In genomic region chr12:89983399-89983798, GRCm38 (mm10) we compare ENCODE assay signal across 18 mouse cellular contexts.
DNase-seq lines count a peak whose midpoint lies in the region; ATAC-seq and TF ChIP-seq lines count a peak whose summit lies in the region.
"Had no signal": no experiment of that assay in that cellular context is flagged by ENCODE, and none has a peak within 500 bp of the region (broad histone marks: within the 10 kb centered on the region; RNA-seq: fewer than 3 reads in every experiment).

No protein-coding gene starts in this region.

- no peak for TF ChIP-seq CTCF in forebrain, postnatal 0 days (IDR thresholded peaks at IDR 0.05; ENCODE audit: low read depth)

- no peak for ATAC-seq in midbrain, embryonic 13.5 days
- ATAC-seq in midbrain, embryonic 11.5 days (ENCODE audit: low FRiP score), result no peak
- ATAC-seq in forebrain, postnatal 0 days, result 0 out of 2 replicates have a peak, but pooled peaks have one; percentile 18
- peak; percentile 44; the same call in 1 of the 2 replicates for ATAC-seq in neural tube, embryonic 14.5 days (ENCODE audit: low read depth)
- no peak for ATAC-seq in intestine, embryonic 15.5 days
- no peak for ATAC-seq in kidney, embryonic 16.5 days (ENCODE audit: low FRiP score, low TSS enrichment)

- no peak overlapping the region for H3K4me3 ChIP-seq in midbrain, embryonic 13.5 days (replicated peaks)
- H3K4me3 ChIP-seq in midbrain, embryonic 11.5 days (ENCODE audit: low read depth, low read length), result no peak overlapping the region
- H3K4me3 ChIP-seq in forebrain, postnatal 0 days (ENCODE audit: low read depth, low read length), result no peak overlapping the region
- H3K4me3 ChIP-seq in neural tube, embryonic 14.5 days (ENCODE audit: low read depth, low read length), result no peak overlapping the region
- H3K4me3 ChIP-seq in intestine, embryonic 15.5 days (replicated peaks), result no peak overlapping the region
- H3K4me3 ChIP-seq in kidney, embryonic 16.5 days (ENCODE audit: low read length), result no peak overlapping the region
- H3K4me3 ChIP-seq: heart, embryonic 10.5 days; limb, embryonic 13.5 days; liver, embryonic 15.5 days had no signal

- no peaks in the 10 kb centered on the region for H3K36me3 ChIP-seq in midbrain, embryonic 13.5 days
- no peaks in the 10 kb centered on the region for H3K36me3 ChIP-seq in midbrain, embryonic 11.5 days (ENCODE audit: control insufficient read depth, insufficient read depth, low read length)
- H3K36me3 ChIP-seq in forebrain, postnatal 0 days (ENCODE audit: insufficient read depth), result no peaks in the 10 kb centered on the region
- no peaks in the 10 kb centered on the region for H3K36me3 ChIP-seq in neural tube, embryonic 14.5 days (ENCODE audit: control insufficient read depth, insufficient read depth, low read length)
- H3K36me3 ChIP-seq in intestine, embryonic 15.5 days, result no peaks in the 10 kb centered on the region
- no peaks in the 10 kb centered on the region for H3K36me3 ChIP-seq in kidney, embryonic 16.5 days (ENCODE audit: insufficient read depth, low read length)
- H3K36me3 ChIP-seq: heart, embryonic 10.5 days; limb, embryonic 13.5 days; liver, embryonic 15.5 days had no signal

- H3K4me1 ChIP-seq in midbrain, embryonic 13.5 days (replicated peaks), result peaks cover 19% of the 10 kb centered on the region
- peaks cover 3% of the 10 kb centered on the region; the same call in 1 of the 2 replicates for H3K4me1 ChIP-seq in midbrain, embryonic 11.5 days (ENCODE audit: control insufficient read depth, insufficient read depth, low read length)
- no peaks in the 10 kb centered on the region for H3K4me1 ChIP-seq in forebrain, postnatal 0 days (ENCODE audit: insufficient read depth)
- peaks cover 13% of the 10 kb centered on the region; the same call in 1 of the 2 replicates for H3K4me1 ChIP-seq in neural tube, embryonic 14.5 days (ENCODE audit: control insufficient read depth, insufficient read depth, low read length)
- H3K4me1 ChIP-seq in intestine, embryonic 15.5 days (replicated peaks), result no peaks in the 10 kb centered on the region
- H3K4me1 ChIP-seq in kidney, embryonic 16.5 days (ENCODE audit: insufficient read depth, low read length), result no peaks in the 10 kb centered on the region
- H3K4me1 ChIP-seq: heart, embryonic 10.5 days; limb, embryonic 13.5 days; liver, embryonic 15.5 days had no signal

- no peak overlapping the region for H3K4me2 ChIP-seq in midbrain, embryonic 13.5 days (replicated peaks)
- H3K4me2 ChIP-seq in midbrain, embryonic 11.5 days, result no peak overlapping the region
- H3K4me2 ChIP-seq in forebrain, postnatal 0 days (ENCODE audit: low read depth), result no peak overlapping the region
- H3K4me2 ChIP-seq in neural tube, embryonic 14.5 days (ENCODE audit: low read depth, low read length), result no peak overlapping the region
- H3K4me2 ChIP-seq in intestine, embryonic 15.5 days (replicated peaks), result no peak overlapping the region
- no peak overlapping the region for H3K4me2 ChIP-seq in kidney, embryonic 16.5 days (replicated peaks; ENCODE audit: low read depth, low read length)
- H3K4me2 ChIP-seq: limb, embryonic 13.5 days; liver, embryonic 15.5 days had no signal

- no peak for DNase-seq in midbrain, embryonic 11.5 days (ENCODE audit: low spot score, missing footprints)
- peak; percentile 27 to 38 for DNase-seq in cerebellum, postnatal 10 days
- peak; percentile 12 for DNase-seq in forebrain, postnatal 0 days
- no peak for DNase-seq in heart, postnatal 25 days (ENCODE audit: low spot score)
- DNase-seq: gastrocnemius, postnatal 25 days; heart, postnatal 36 days; kidney, adult 8-10 months; lung, postnatal 14 days; right cerebral cortex, adult 18-20 months; spleen, adult 18-20 months; thymus, postnatal 14 days had no signal

- intact Hi-C loops in heart, postnatal 25 days (cut with DNase I), result no loop called here

- no peaks in the 10 kb centered on the region for H3K27me3 ChIP-seq in midbrain, embryonic 13.5 days
- no peaks in the 10 kb centered on the region for H3K27me3 ChIP-seq in midbrain, embryonic 11.5 days (ENCODE audit: control insufficient read depth, insufficient read depth, low read length)
- no peaks in the 10 kb centered on the region for H3K27me3 ChIP-seq in forebrain, postnatal 0 days (ENCODE audit: insufficient read depth, low read length)
- no peaks in the 10 kb centered on the region for H3K27me3 ChIP-seq in neural tube, embryonic 14.5 days (ENCODE audit: control insufficient read depth, insufficient read depth, low read length)
- H3K27me3 ChIP-seq in intestine, embryonic 15.5 days (replicated peaks), result no peaks in the 10 kb centered on the region
- no peaks in the 10 kb centered on the region for H3K27me3 ChIP-seq in kidney, embryonic 16.5 days (ENCODE audit: insufficient read depth, low read length)
- H3K27me3 ChIP-seq: limb, embryonic 13.5 days; liver, embryonic 15.5 days had no signal

- H3K9me3 ChIP-seq in midbrain, embryonic 13.5 days, result no peaks in the 10 kb centered on the region
- no peaks in the 10 kb centered on the region for H3K9me3 ChIP-seq in midbrain, embryonic 11.5 days (ENCODE audit: control insufficient read depth, low read length)
- no peaks in the 10 kb centered on the region for H3K9me3 ChIP-seq in forebrain, postnatal 0 days (ENCODE audit: low read length)
- H3K9me3 ChIP-seq in neural tube, embryonic 14.5 days (ENCODE audit: control insufficient read depth, low read length), result no peaks in the 10 kb centered on the region
- H3K9me3 ChIP-seq in intestine, embryonic 15.5 days, result no peaks in the 10 kb centered on the region
- no peaks in the 10 kb centered on the region for H3K9me3 ChIP-seq in kidney, embryonic 16.5 days (ENCODE audit: low read length)
- H3K9me3 ChIP-seq: heart, embryonic 10.5 days; limb, embryonic 13.5 days had no signal

- peak overlapping the region; percentile 66 for H3K27ac ChIP-seq in midbrain, embryonic 13.5 days
- H3K27ac ChIP-seq in midbrain, embryonic 11.5 days (ENCODE audit: low read depth, low read length), result no peak overlapping the region
- no peak overlapping the region for H3K27ac ChIP-seq in forebrain, postnatal 0 days (ENCODE audit: low read depth, low read length)
- peak overlapping the region; percentile 34; the same call in 1 of the 2 replicates for H3K27ac ChIP-seq in neural tube, embryonic 14.5 days (ENCODE audit: low read depth, low read length)
- no peak overlapping the region for H3K27ac ChIP-seq in intestine, embryonic 15.5 days
- H3K27ac ChIP-seq in kidney, embryonic 16.5 days (ENCODE audit: low read length), result no peak overlapping the region
- H3K27ac ChIP-seq: heart, embryonic 10.5 days; limb, embryonic 13.5 days; liver, embryonic 15.5 days had no signal

- no peak overlapping the region for H3K9ac ChIP-seq in midbrain, embryonic 13.5 days (replicated peaks)
- no peak overlapping the region for H3K9ac ChIP-seq in midbrain, embryonic 11.5 days (ENCODE audit: low read length)
- no peak overlapping the region for H3K9ac ChIP-seq in forebrain, postnatal 0 days
- H3K9ac ChIP-seq in neural tube, embryonic 14.5 days (replicated peaks; ENCODE audit: low read depth, low read length), result no peak overlapping the region
- H3K9ac ChIP-seq in intestine, embryonic 15.5 days, result no peak overlapping the region
- no peak overlapping the region for H3K9ac ChIP-seq in kidney, embryonic 16.5 days (replicated peaks; ENCODE audit: low read length)
- H3K9ac ChIP-seq: limb, embryonic 13.5 days; liver, embryonic 15.5 days had no signal

Comparison
In these comparisons a context has a peak if more than half of its experiments do, and no peak if none do; other contexts are left out.
1. H3K27ac ChIP-seq: peak in midbrain, embryonic 13.5 days (single experiment) and neural tube, embryonic 14.5 days (single experiment); none in midbrain, embryonic 11.5 days (single experiment), forebrain, postnatal 0 days (single experiment), intestine, embryonic 15.5 days (single experiment) and kidney, embryonic 16.5 days (single experiment).
2. ATAC-seq: peak in forebrain, postnatal 0 days (single experiment) and neural tube, embryonic 14.5 days (single experiment); none in midbrain, embryonic 13.5 days (single experiment), midbrain, embryonic 11.5 days (single experiment), intestine, embryonic 15.5 days (single experiment) and kidney, embryonic 16.5 days (single experiment).
3. DNase-seq: peak in cerebellum, postnatal 10 days (2 of 2) and forebrain, postnatal 0 days (single experiment); none in midbrain, embryonic 11.5 days (single experiment) and heart, postnatal 25 days (single experiment).